Comparison of ENCODE assay signal across 8 mouse cellular contexts in the genomic region with DNA sequence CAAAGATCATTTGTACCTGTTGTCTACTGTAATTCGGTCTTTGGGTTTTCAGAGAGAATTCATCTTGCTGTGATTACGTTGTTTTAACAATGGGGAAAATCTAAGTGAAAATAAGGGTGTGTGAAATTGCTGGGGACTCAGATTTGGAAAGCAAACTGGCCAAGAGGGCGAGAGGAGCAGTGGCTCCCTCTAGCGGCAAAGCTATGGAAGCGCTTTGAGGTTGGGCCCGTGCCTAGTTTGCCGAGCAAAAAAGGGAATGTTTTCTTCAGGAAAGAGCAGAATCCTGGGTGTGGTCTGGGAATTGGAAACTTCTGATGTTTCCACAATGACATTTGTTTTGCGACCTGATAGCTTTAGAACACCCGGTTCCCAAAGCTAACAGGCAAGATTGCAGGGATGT.
A peak's percentile ranks its signal among the peaks of the same experiment; 100 is the strongest.
DNase-seq lines count a peak whose midpoint lies in the region.

No protein-coding gene starts in this region.

- DNase-seq in adrenal gland, adult 18-20 months (ENCODE audit: low spot score in 2 of 2) = peak; percentile 43 to 62
- no peak for DNase-seq in adrenal gland, postnatal 4 days (ENCODE audit: low spot score in 2 of 2)
- DNase-seq in right cerebral cortex, adult 2 months (ENCODE audit: low spot score in 2 of 2) = peak; percentile 33 to 57
- no peak for DNase-seq in right cerebral cortex, postnatal 4 days
- DNase-seq in cerebellum, postnatal 14 days = peak; percentile 54 to 56
- peak; percentile 56 to 58 for DNase-seq in heart, adult 9 months (ENCODE audit: low spot score in 2 of 2)
- DNase-seq in left cerebral cortex, postnatal 4 days = peak; percentile 19
- DNase-seq in retina, postnatal 7 days (ENCODE audit: low read depth, low spot score) = peak; percentile 6

- intact Hi-C loops in left cerebral cortex, postnatal 4 days (cut with DNase I) = loop anchor here (10.0 kb wide), 1 partner anchor 188 kb away; no protein-coding TSS in a partner anchor

Comparison
In these comparisons a context has a peak if more than half of its experiments do, and no peak if none do; other contexts are left out.
1. DNase-seq: peak in adrenal gland, adult 18-20 months (2 of 2), right cerebral cortex, adult 2 months (2 of 2), cerebellum, postnatal 14 days (2 of 2), heart, adult 9 months (2 of 2), left cerebral cortex, postnatal 4 days (single experiment) and retina, postnatal 7 days (single experiment); none in adrenal gland, postnatal 4 days (0 of 2) and right cerebral cortex, postnatal 4 days (single experiment).